Mouse (Mus musculus) liver, embryonic 14.5 days (tissue): ENCODE data around the gene Fam221b. TPM values are rescaled to one million over a fixed set of nuclear protein-coding genes. Genes with fewer than 3 reads are reported as not detected.

Experiments
- ATAC-seq: fragments of 200-750 bp; cut with Nextera tagmentation; 2 replicates; pipeline ENCODE4 v1.8.0; 2017; ENCODE audit warnings: moderate number of reproducible peaks, mild to moderate bottlenecking, moderate library complexity; ENCODE audit not compliant: insufficient read depth
- DNase-seq, 3 experiments: peaks; one replicate each; pipeline ENCODE4 v3.0.0-alpha.2; 2012 to 2013; ENCODE audit warnings: low read depth in 3 of 3, low spot score in 3 of 3
- H3K27ac ChIP-seq: fragments of 300-500 bp; sonication (generic); 2 replicates; pipeline ENCODE4 v1.5.1; 2014; ENCODE audit warnings: moderate library complexity, mild to moderate bottlenecking, control low read depth, inconsistent platforms
- H3K27me3 ChIP-seq: fragments of 300-500 bp; sonication (generic); 2 replicates; pipeline ENCODE4 v1.6.1; 2014; ENCODE audit warnings: mild to moderate bottlenecking, low read length, moderate library complexity; ENCODE audit not compliant: control insufficient read depth, insufficient read depth
- H3K36me3 ChIP-seq: fragments of 300-500 bp; sonication (generic); replicated peaks from 2 replicates; pipeline ENCODE4 v1.6.1; 2014; ENCODE audit warnings: low read depth; ENCODE audit not compliant: control insufficient read depth, insufficient read depth
- H3K4me1 ChIP-seq, 2 experiments: fragments of 200-500 bp in 1 of 2; fragments of 300-500 bp in 1 of 2; sonication (generic) in 1 of 2; replicated peaks; 2 replicates each; pipeline ENCODE4 v1.6.1; 2012 to 2014; ENCODE audit warnings: antibody characterized with exemption in 1 of 2, inconsistent platforms in 1 of 2, low read length in 1 of 2; ENCODE audit not compliant: control insufficient read depth in 2 of 2, insufficient read depth in 2 of 2
- H3K4me2 ChIP-seq: fragments of 300-500 bp; sonication (generic); 2 replicates; pipeline ENCODE4 v1.6.1; 2014; ENCODE audit warnings: low read depth, mild to moderate bottlenecking, control low read depth, moderate library complexity
- H3K4me3 ChIP-seq, 2 experiments: fragments of 200-500 bp in 1 of 2; fragments of 300-500 bp in 1 of 2; sonication (generic) in 1 of 2; 2 replicates each; pipeline ENCODE4 v1.5.1; 2012 to 2014; ENCODE audit warnings: low read depth in 2 of 2, low read length in 2 of 2, mild to moderate bottlenecking in 2 of 2, control low read depth in 1 of 2, inconsistent platforms in 1 of 2, moderate library complexity in 1 of 2; ENCODE audit not compliant: insufficient read depth in 1 of 2
- H3K9ac ChIP-seq: fragments of 300-500 bp; sonication (generic); replicated peaks from 2 replicates; pipeline ENCODE4 v1.6.1; 2014; ENCODE audit warnings: mild to moderate bottlenecking, control low read depth, moderate library complexity
- H3K9me3 ChIP-seq: fragments of 300-500 bp; sonication (generic); 2 replicates; pipeline ENCODE4 v1.6.1; 2016; ENCODE audit warnings: low read length, mixed read lengths; ENCODE audit not compliant: control insufficient read depth
- CTCF ChIP-seq: IDR thresholded peaks from 2 replicates; pipeline ENCODE4 v1.5.1; 2016; ENCODE audit warnings: antibody characterized with exemption, low read depth, control low read depth
- EP300 ChIP-seq: IDR thresholded peaks from 2 replicates; pipeline ENCODE4 v1.6.1; 2016; ENCODE audit warnings: antibody characterized with exemption, low read depth
- WGBS: fragments of 180-500 bp; shearing (Covaris S2); extraction: QIAGEN DNeasy Blood & Tissue Kit; methylation state at CpG from one replicate; pipeline ENCODE4 v1.1.7; 2014; ENCODE audit not compliant: insufficient replicate concordance; 5-methylcytosine and 5-hydroxymethylcytosine counted together
- polyA plus RNA-seq, 2 experiments: library from polyadenylated mRNA; depleted of rRNA in 1 of 2; stranded (reverse) in 1 of 2; unstranded in 1 of 2; fragments of >200 nt; fragmentation: Nextera tagmentation in 1 of 2; extraction: Ambion mirVana in 1 of 2; gene quantifications; 2 replicates each; pipeline versions ENCODE4 v1.2.1 to v1.2.3; 2012 to 2014

Fam221b gene
- polyA plus RNA-seq, 2 experiments = 0.02 to 1.7 TPM

DNA sequence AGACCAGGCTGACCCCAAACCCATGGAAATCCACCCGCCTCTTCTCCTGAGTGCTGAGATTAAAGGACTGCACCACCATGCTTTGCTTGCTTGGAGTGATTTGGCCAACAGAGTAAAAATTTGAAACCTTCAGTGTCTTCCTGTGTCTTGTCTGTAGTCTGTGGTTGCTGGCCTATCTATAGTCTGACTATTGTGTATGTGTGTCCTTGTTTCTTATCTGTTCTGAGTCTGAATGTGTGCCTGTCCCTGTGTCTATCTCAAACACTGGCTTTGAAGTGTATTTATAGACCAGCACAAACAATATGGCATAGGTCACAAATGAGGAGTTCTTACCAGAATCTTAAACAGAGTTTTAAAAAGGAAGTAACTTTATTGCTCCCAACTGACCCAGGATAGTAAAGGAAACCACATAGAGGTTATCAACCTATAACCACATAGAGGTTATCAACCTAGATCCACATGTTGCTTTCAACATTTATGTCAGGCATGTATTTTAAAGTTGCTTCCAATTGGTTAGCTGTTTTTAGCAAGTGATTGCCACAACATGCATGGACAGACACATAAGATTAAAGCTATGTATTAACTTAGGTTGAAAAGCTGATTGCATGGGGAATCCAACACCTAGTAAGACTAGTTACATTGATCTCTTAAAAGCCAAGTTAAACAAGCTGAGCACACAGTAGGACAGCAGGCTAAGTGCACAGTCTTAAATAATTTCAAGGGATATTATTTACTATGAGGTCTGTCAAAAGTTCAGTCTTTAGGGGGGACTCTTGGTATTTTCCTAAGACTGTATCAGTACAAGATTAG is 25.7 kb upstream of the Fam221b start:
- peaks cover 11 to 29% of the 10 kb centered on the region in 2 experiments; a peak in 3 of 4 replicates for H3K4me1 ChIP-seq
- no peaks in the 10 kb centered on the region for H3K27me3 ChIP-seq
- no peaks in the 10 kb centered on the region for H3K36me3 ChIP-seq
- no peak overlapping the region for H3K9ac ChIP-seq
- H3K4me2 ChIP-seq = no peak overlapping the region
- ATAC-seq (peak; percentile 52; the same call in 1 of the 2 replicates), DNase-seq (no peak)
- WGBS = 17% methylated on average over 1 of the region's 1 CpGs
- TF ChIP-seq CTCF (no peak), EP300 (no peak)
- no peak overlapping the region for H3K27ac ChIP-seq
- no peak overlapping the region for H3K4me3 ChIP-seq
- H3K9me3 ChIP-seq = no peaks in the 10 kb centered on the region

GRCm38 (mm10) chr4:43693806-43694241 is 24.9 kb upstream of the Fam221b start:
- Histone ChIP-seq H3K4me2 (no peak overlapping the region), H3K27me3 (no peaks in the 10 kb centered on the region), H3K9ac (no peak overlapping the region), H3K9me3 (no peaks in the 10 kb centered on the region), H3K27ac (no peak overlapping the region), H3K4me1 (peaks cover 11 to 29% of the 10 kb centered on the region in 2 experiments; a peak in 3 of 4 replicates), H3K36me3 (no peaks in the 10 kb centered on the region), H3K4me3 (no peak overlapping the region)
- ATAC-seq (0 out of 2 replicates have a peak, but pooled peaks have one; percentile 37), DNase-seq (no peak)
- 19% methylated on average over 5 of the region's 5 CpGs for WGBS
- TF ChIP-seq EP300 = no peak
- no peak for TF ChIP-seq CTCF

DNA sequence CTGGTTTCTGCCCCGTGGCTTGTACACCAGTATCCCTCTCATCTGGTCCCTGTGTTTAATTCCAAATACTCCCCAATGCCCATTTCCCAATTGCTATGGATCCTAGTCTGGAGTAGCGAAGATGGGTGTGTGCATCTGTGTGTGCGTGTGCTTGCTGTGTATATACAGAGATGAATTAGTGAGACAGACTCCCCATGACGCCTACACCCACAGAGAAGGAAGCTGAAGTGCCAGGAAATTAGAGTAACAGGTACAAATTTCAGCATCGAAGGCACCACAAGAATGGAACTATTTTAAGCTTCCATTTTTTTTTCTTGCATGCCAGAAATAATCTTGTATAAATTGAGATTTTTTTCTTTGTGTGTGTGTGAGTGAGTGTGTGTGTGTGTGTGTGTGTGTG is 22.1 kb upstream of the Fam221b start:
- 52% methylated on average over 5 of the region's 5 CpGs for WGBS
- H3K4me1 ChIP-seq = peaks cover 11 to 29% of the 10 kb centered on the region in 2 experiments; a peak in 3 of 4 replicates
- no peaks in the 10 kb centered on the region for H3K27me3 ChIP-seq
- no peak overlapping the region for H3K27ac ChIP-seq
- H3K9me3 ChIP-seq = no peaks in the 10 kb centered on the region
- no peak for TF ChIP-seq CTCF
- TF ChIP-seq EP300 = no peak
- H3K4me3 ChIP-seq = no peak overlapping the region
- no peak for DNase-seq
- H3K36me3 ChIP-seq = no peaks in the 10 kb centered on the region
- no peak overlapping the region for H3K4me2 ChIP-seq
- no peak for ATAC-seq
- H3K9ac ChIP-seq = no peak overlapping the region

GRCm38 (mm10) chr4:43690021-43690420 is 21.1 kb upstream of the Fam221b start:
- ATAC-seq = no peak
- Histone ChIP-seq H3K4me1 (peaks cover 10 to 21% of the 10 kb centered on the region in 2 experiments; a peak in 3 of 4 replicates), H3K27ac (no peak overlapping the region), H3K27me3 (no peaks in the 10 kb centered on the region), H3K4me3 (no peak overlapping the region), H3K9ac (no peak overlapping the region), H3K4me2 (no peak overlapping the region), H3K9me3 (no peaks in the 10 kb centered on the region), H3K36me3 (no peaks in the 10 kb centered on the region)
- no peak for DNase-seq
- WGBS = 84% methylated on average over 17 of the region's 17 CpGs
- TF ChIP-seq CTCF (no peak), EP300 (no peak)

GRCm38 (mm10) chr4:43679416-43680043 is 10.6 kb upstream of the Fam221b start:
- Histone ChIP-seq H3K9me3 (no peaks in the 10 kb centered on the region), H3K9ac (no peak overlapping the region), H3K27ac (no peak overlapping the region), H3K4me1 (no peaks in the 10 kb centered on the region), H3K27me3 (no peaks in the 10 kb centered on the region), H3K4me3 (no peak overlapping the region), H3K36me3 (no peaks in the 10 kb centered on the region), H3K4me2 (no peak overlapping the region)
- DNase-seq (no peak), ATAC-seq (no peak)
- TF ChIP-seq CTCF (no peak), EP300 (no peak)
- 62% methylated on average over 7 of the region's 7 CpGs for WGBS
